Mouse (Mus musculus) megakaryocyte, embryonic 14.5 days (primary cell): ENCODE measurements around the gene Cask.

Experiments
- FLI1 ChIP-seq: IDR thresholded peaks from 2 replicates; pipeline ENCODE4 v1.6.1; 2012; ENCODE audit warnings: low read length, inconsistent platforms, mixed read lengths
- GATA1 ChIP-seq: IDR thresholded peaks from 3 replicates; pipeline ENCODE4 v1.6.1; 2012; ENCODE audit warnings: mixed read lengths, low read length, inconsistent platforms, borderline replicate concordance

DNA sequence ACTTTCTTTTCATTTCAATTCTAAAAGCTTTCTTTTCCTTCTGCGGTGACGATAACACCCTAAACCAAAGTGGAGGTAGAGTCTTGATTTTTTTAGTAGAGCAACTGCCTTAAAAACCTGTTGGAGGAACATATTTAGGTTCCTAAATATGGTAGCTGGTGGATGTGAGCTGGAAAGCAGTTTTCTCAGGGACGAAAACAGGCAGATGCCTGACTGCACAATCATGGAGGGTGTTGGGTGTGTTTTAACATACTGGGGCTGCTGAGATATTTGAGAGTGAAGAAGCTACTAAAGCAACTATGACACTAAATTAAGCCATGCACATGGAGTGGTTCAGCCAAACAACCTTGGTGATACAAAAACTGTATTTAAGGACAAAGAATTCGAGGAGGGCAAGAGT lies 9.0 kb upstream of the Cask start:
- TF ChIP-seq FLI1 = no peak
- TF ChIP-seq GATA1 = no peak
